Mouse (Mus musculus) frontal cortex, adult 2 months (tissue): ENCODE results near the gene Iqgap1. TPM values are rescaled to one million over a fixed set of nuclear protein-coding genes. Genes with fewer than 3 reads are reported as not detected.

Experiments
- DNase-seq, 2 experiments: peaks; one replicate each; pipeline ENCODE4 v3.0.0; 2022; ENCODE audit warnings: low spot score in 1 of 2; ENCODE audit errors: extremely low spot score in 1 of 2
- polyA plus RNA-seq: library from polyadenylated mRNA; depleted of rRNA; stranded (reverse); fragments of >200 nt; gene quantifications from 2 replicates; pipeline ENCODE4 v1.2.3, GENCODE M21; 2012; rRNA removed

Gene Iqgap1
- 23.5 and 26.2 TPM in 2 replicates for polyA plus RNA-seq

- no peak for DNase-seq
Measured at GRCm38 (mm10) chr7:80825843-80826403, at the start of gene Iqgap1. Iqgap1 (minus strand) TSS chr7:80825974.

- no peak for DNase-seq
Measured at GRCm38 (mm10) chr7:80873631-80874030, 47.9 kb upstream of the Iqgap1 start.

- no peak for DNase-seq
Measured at GRCm38 (mm10) chr7:80873038-80873437, 47.3 kb upstream of the Iqgap1 start.

- no peak for DNase-seq
Measured at GRCm38 (mm10) chr7:80868686-80869085, 42.9 kb upstream of the Iqgap1 start.

- no peak for DNase-seq
Measured at GRCm38 (mm10) chr7:80866514-80867147, 40.9 kb upstream of the Iqgap1 start.

GRCm38 (mm10) chr7:80865521-80865920 lies 39.7 kb upstream of the Iqgap1 start:
- no peak for DNase-seq

- DNase-seq = peak in 1 of 2 experiments; percentile 57
Measured at GRCm38 (mm10) chr7:80864831-80865230, 39.1 kb upstream of the Iqgap1 start.

GRCm38 (mm10) chr7:80864151-80864550 lies 38.4 kb upstream of the Iqgap1 start:
- peak in 1 of 2 experiments; percentile 20 for DNase-seq

GRCm38 (mm10) chr7:80863520-80863919 lies 37.7 kb upstream of the Iqgap1 start:
- DNase-seq = peak in 1 of 2 experiments; percentile 32

GRCm38 (mm10) chr7:80862475-80862874 lies 36.7 kb upstream of the Iqgap1 start:
- no peak for DNase-seq

- DNase-seq = peak; percentile 89 to 93
Measured at GRCm38 (mm10) chr7:80860729-80861274, 35.0 kb upstream of the Iqgap1 start, which contains the start of gene Zscan2. Zscan2 (plus strand) TSS chr7:80860920.

GRCm38 (mm10) chr7:80860227-80860626 lies 34.5 kb upstream of the Iqgap1 start:
- DNase-seq = peak in 1 of 2 experiments; percentile 71

- DNase-seq = peak; percentile 66 to 85
Measured at GRCm38 (mm10) chr7:80857181-80857580, 31.4 kb upstream of the Iqgap1 start.

- DNase-seq = peak in 1 of 2 experiments; percentile 24
Measured at GRCm38 (mm10) chr7:80855316-80855715, 29.5 kb upstream of the Iqgap1 start.

GRCm38 (mm10) chr7:80853218-80853617 lies 27.4 kb upstream of the Iqgap1 start:
- DNase-seq = no peak

- DNase-seq = no peak
Measured at GRCm38 (mm10) chr7:80850520-80850919, 24.7 kb upstream of the Iqgap1 start.

GRCm38 (mm10) chr7:80849710-80850109 lies 23.9 kb upstream of the Iqgap1 start:
- DNase-seq = peak in 1 of 2 experiments; percentile 71

- no peak for DNase-seq
Measured at GRCm38 (mm10) chr7:80849267-80849666, 23.5 kb upstream of the Iqgap1 start.

- no peak for DNase-seq
Measured at GRCm38 (mm10) chr7:80846709-80847108, 20.9 kb upstream of the Iqgap1 start.

- DNase-seq = no peak
Measured at GRCm38 (mm10) chr7:80846280-80846678, 20.5 kb upstream of the Iqgap1 start.

GRCm38 (mm10) chr7:80845621-80846279 lies 20.0 kb upstream of the Iqgap1 start:
- DNase-seq = no peak
